Mouse (Mus musculus): Measurements from ENCODE around the gene Trio.

DNA sequence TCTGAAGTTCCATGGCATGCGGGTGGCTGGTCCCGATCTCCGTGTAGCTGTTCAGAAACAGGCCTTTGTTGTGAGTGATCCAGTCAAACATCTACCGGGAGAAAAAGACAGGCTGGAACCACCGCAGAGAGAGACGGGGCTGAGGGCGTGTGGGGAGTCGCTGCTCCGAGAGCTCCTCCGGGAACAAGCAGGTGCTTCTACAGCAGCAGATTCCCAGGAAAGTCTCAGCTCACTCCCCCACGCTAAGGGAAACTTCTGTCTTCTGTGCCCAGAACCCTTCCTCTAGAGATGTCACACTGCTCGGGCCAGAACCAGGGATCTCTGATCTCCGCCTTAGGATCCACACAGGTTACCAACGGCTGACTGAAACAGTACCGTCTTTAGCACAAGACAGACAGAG, 124.4 kb downstream of the Trio start:
- TF ChIP-seq POLR2A (IDR thresholded peaks at IDR 0.05; ENCODE audit: low read depth, low read length) (no peak), CTCF (IDR thresholded peaks at IDR 0.05; ENCODE audit: extremely low read depth, insufficient read length, insufficient replicate concordance, low read depth, low read length) (no peak)
